Mouse (Mus musculus) urinary bladder, postnatal 10 days (tissue): ENCODE data around the gene Schip1.
"Not testable (repeated sequence)": the region's sequence is repeated elsewhere in the genome, so short reads cannot be mapped to it uniquely, and the experiment has no call there.

Experiments used
- DNase-seq: peaks from one replicate; pipeline ENCODE4 v3.0.0; 2022; ENCODE audit warnings: low spot score

Gene Schip1

GRCm38 (mm10) chr3:68064731-68065130 is at the start of gene Schip1:
Schip1 (plus strand) TSS chr3:68064802.
- no peak for DNase-seq

GRCm38 (mm10) chr3:68015786-68016185 is 48.8 kb upstream of the Schip1 start:
- DNase-seq = no peak

- DNase-seq = no peak
Measured at GRCm38 (mm10) chr3:68019401-68019800, 45.2 kb upstream of the Schip1 start.

GRCm38 (mm10) chr3:68036097-68036496 is 28.5 kb upstream of the Schip1 start:
- DNase-seq = no peak

GRCm38 (mm10) chr3:68042951-68043350 is 21.7 kb upstream of the Schip1 start:
- DNase-seq = no peak

- no peak for DNase-seq
Measured at GRCm38 (mm10) chr3:68045475-68046416, 18.9 kb upstream of the Schip1 start.

- DNase-seq = no peak
Measured at GRCm38 (mm10) chr3:68053538-68053937, 11.1 kb upstream of the Schip1 start.

- no peak for DNase-seq
Measured at GRCm38 (mm10) chr3:68055071-68055470, 9.5 kb upstream of the Schip1 start.

GRCm38 (mm10) chr3:68056373-68057275 is 8.0 kb upstream of the Schip1 start:
- DNase-seq = no peak

GRCm38 (mm10) chr3:68059162-68059800 is 5.3 kb upstream of the Schip1 start:
- no peak for DNase-seq

- DNase-seq = no peak
Measured at GRCm38 (mm10) chr3:68071395-68072386, 7.1 kb downstream of the Schip1 start.

GRCm38 (mm10) chr3:68077406-68077805 is 12.8 kb downstream of the Schip1 start:
- no peak for DNase-seq

- DNase-seq = no peak
Measured at GRCm38 (mm10) chr3:68085024-68085423, 20.4 kb downstream of the Schip1 start.

- DNase-seq = no peak
Measured at GRCm38 (mm10) chr3:68092108-68092507, 27.5 kb downstream of the Schip1 start.

GRCm38 (mm10) chr3:68096724-68097431 is 32.3 kb downstream of the Schip1 start:
- DNase-seq = no peak

GRCm38 (mm10) chr3:68099561-68099960 is 35.0 kb downstream of the Schip1 start:
- not testable (repeated sequence) for DNase-seq

GRCm38 (mm10) chr3:68101343-68101742 is 36.7 kb downstream of the Schip1 start:
- no peak for DNase-seq

GRCm38 (mm10) chr3:68105081-68105685 is 40.6 kb downstream of the Schip1 start:
- no peak for DNase-seq

GRCm38 (mm10) chr3:68121338-68121737 is 56.7 kb downstream of the Schip1 start:
- DNase-seq = no peak
